Mouse (Mus musculus) midbrain, embryonic 16.5 days (tissue): ENCODE results near the gene Rhoh. TPM values are rescaled to one million over a fixed set of nuclear protein-coding genes. Genes with fewer than 3 reads are reported as not detected.

ENCODE experiments used
- ATAC-seq: fragments of 200-750 bp; cut with Nextera tagmentation; 2 replicates; pipeline ENCODE4 v1.8.0; 2017; ENCODE audit warnings: moderate TSS enrichment
- H3K27ac ChIP-seq: fragments of 300-500 bp; sonication (generic); 2 replicates; pipeline ENCODE4 v1.5.1; 2014; ENCODE audit warnings: mild to moderate bottlenecking, low read length, mixed read lengths
- H3K27me3 ChIP-seq: fragments of 300-500 bp; sonication (generic); 2 replicates; pipeline ENCODE4 v1.6.1; 2014; ENCODE audit warnings: low read depth, low read length, mixed read lengths; ENCODE audit not compliant: control insufficient read depth, insufficient read depth
- H3K36me3 ChIP-seq: fragments of 300-500 bp; sonication (generic); 2 replicates; pipeline ENCODE4 v1.6.1; 2014; ENCODE audit warnings: mild to moderate bottlenecking, low read length, moderate library complexity, mixed read lengths; ENCODE audit not compliant: control insufficient read depth, insufficient read depth
- H3K4me1 ChIP-seq: fragments of 300-500 bp; sonication (generic); 2 replicates; pipeline ENCODE4 v1.6.1; 2014; ENCODE audit warnings: mild to moderate bottlenecking, low read length, mixed read lengths; ENCODE audit not compliant: control insufficient read depth, insufficient read depth
- H3K4me2 ChIP-seq: fragments of 300-500 bp; sonication (generic); 2 replicates; pipeline ENCODE4 v1.6.1; 2014; ENCODE audit warnings: mild to moderate bottlenecking, low read length, mixed read lengths
- H3K4me3 ChIP-seq: fragments of 300-500 bp; sonication (generic); 2 replicates; pipeline ENCODE4 v1.5.1; 2014; ENCODE audit warnings: low read depth, mild to moderate bottlenecking, low read length, moderate library complexity, mixed read lengths
- H3K9ac ChIP-seq: fragments of 300-500 bp; sonication (generic); 2 replicates; pipeline ENCODE4 v1.6.1; 2014; ENCODE audit warnings: low read depth, low read length, mixed read lengths
- H3K9me3 ChIP-seq: fragments of 300-500 bp; sonication (generic); replicated peaks from 2 replicates; pipeline ENCODE4 v1.6.1; 2014; ENCODE audit warnings: mild to moderate bottlenecking, low read length, mixed read lengths; ENCODE audit not compliant: control insufficient read depth, poor library complexity, severe bottlenecking
- WGBS: fragments of 180-500 bp; shearing (Covaris S2); extraction: QIAGEN DNeasy Blood & Tissue Kit; methylation state at CpG from one replicate; pipeline ENCODE4 v1.1.7; 2014; 5-methylcytosine and 5-hydroxymethylcytosine counted together
- polyA plus RNA-seq: library from polyadenylated mRNA; unstranded; fragments of >200 nt; fragmentation: Nextera tagmentation; extraction: Ambion mirVana; gene quantifications from 2 replicates; pipeline ENCODE4 v1.2.1, GENCODE M21; 2015

Gene Rhoh
- 0.34 and 0.73 TPM in 2 replicates for polyA plus RNA-seq

GRCm38 (mm10) chr5:65861154-65861944 is at the start of gene Rhoh:
TSS of gene Rhoh (plus strand) at chr5:65861213.
- H3K4me3 ChIP-seq = no peak within 1 kb of the TSS
- no peaks in the 10 kb centered on the region for H3K36me3 ChIP-seq
- no peak within 1 kb of the TSS for H3K27ac ChIP-seq
- no peak for ATAC-seq
- no peak within 1 kb of the TSS for H3K4me2 ChIP-seq
- no peaks in the 10 kb centered on the region for H3K4me1 ChIP-seq
- H3K9ac ChIP-seq = no peak within 1 kb of the TSS
- no peaks in the 10 kb centered on the region for H3K9me3 ChIP-seq
- no peaks in the 10 kb centered on the region for H3K27me3 ChIP-seq
- 87% methylated on average over 10 of the region's 10 CpGs for WGBS

- H3K4me1 ChIP-seq = no peaks in the 10 kb centered on the region
- ATAC-seq = no peak
- 69% methylated on average over 5 of the region's 5 CpGs for WGBS
- no peak overlapping the region for H3K4me2 ChIP-seq
- H3K27me3 ChIP-seq = no peaks in the 10 kb centered on the region
- H3K27ac ChIP-seq = no peak overlapping the region
- H3K4me3 ChIP-seq = no peak overlapping the region
- H3K9me3 ChIP-seq = no peaks in the 10 kb centered on the region
- H3K9ac ChIP-seq = no peak overlapping the region
- H3K36me3 ChIP-seq = peaks cover 28% of the 10 kb centered on the region
Measured at GRCm38 (mm10) chr5:65823601-65824133, 37.3 kb upstream of the Rhoh start.

GRCm38 (mm10) chr5:65826476-65826875 is 34.5 kb upstream of the Rhoh start:
- Histone ChIP-seq H3K4me3 (no peak overlapping the region), H3K36me3 (peaks cover 18% of the 10 kb centered on the region), H3K4me1 (no peaks in the 10 kb centered on the region), H3K9me3 (no peaks in the 10 kb centered on the region), H3K9ac (no peak overlapping the region), H3K4me2 (no peak overlapping the region), H3K27me3 (no peaks in the 10 kb centered on the region), H3K27ac (no peak overlapping the region)
- ATAC-seq = no peak
- WGBS = 98% methylated on average over 4 of the region's 4 CpGs

GRCm38 (mm10) chr5:65827102-65827501 is 33.9 kb upstream of the Rhoh start:
- no peak overlapping the region for H3K4me2 ChIP-seq
- no peak overlapping the region for H3K27ac ChIP-seq
- 91% methylated on average over 8 of the region's 8 CpGs for WGBS
- H3K4me3 ChIP-seq = no peak overlapping the region
- ATAC-seq = no peak
- H3K9me3 ChIP-seq = no peaks in the 10 kb centered on the region
- H3K4me1 ChIP-seq = no peaks in the 10 kb centered on the region
- H3K27me3 ChIP-seq = no peaks in the 10 kb centered on the region
- no peak overlapping the region for H3K9ac ChIP-seq
- H3K36me3 ChIP-seq = peaks cover 14% of the 10 kb centered on the region

- no peaks in the 10 kb centered on the region for H3K4me1 ChIP-seq
- no peak for ATAC-seq
- WGBS = 97% methylated on average over 5 of the region's 5 CpGs
- H3K4me2 ChIP-seq = no peak overlapping the region
- H3K27ac ChIP-seq = no peak overlapping the region
- no peaks in the 10 kb centered on the region for H3K27me3 ChIP-seq
- no peak overlapping the region for H3K9ac ChIP-seq
- H3K9me3 ChIP-seq = no peaks in the 10 kb centered on the region
- H3K36me3 ChIP-seq = peaks cover 7% of the 10 kb centered on the region
- no peak overlapping the region for H3K4me3 ChIP-seq
Measured at GRCm38 (mm10) chr5:65828261-65828660, 32.8 kb upstream of the Rhoh start.

- Histone ChIP-seq H3K9ac (no peak overlapping the region), H3K4me2 (no peak overlapping the region), H3K4me3 (no peak overlapping the region), H3K4me1 (no peaks in the 10 kb centered on the region), H3K27me3 (no peaks in the 10 kb centered on the region), H3K9me3 (no peaks in the 10 kb centered on the region), H3K27ac (no peak overlapping the region), H3K36me3 (peaks cover 7% of the 10 kb centered on the region)
- ATAC-seq = no peak
- WGBS = 80% methylated on average over 2 of the region's 2 CpGs
Measured at GRCm38 (mm10) chr5:65829059-65829458, 32.0 kb upstream of the Rhoh start.

GRCm38 (mm10) chr5:65831917-65832618 is 28.9 kb upstream of the Rhoh start:
- no peaks in the 10 kb centered on the region for H3K9me3 ChIP-seq
- no peaks in the 10 kb centered on the region for H3K36me3 ChIP-seq
- H3K27me3 ChIP-seq = no peaks in the 10 kb centered on the region
- no peak overlapping the region for H3K9ac ChIP-seq
- no peaks in the 10 kb centered on the region for H3K4me1 ChIP-seq
- no peak for ATAC-seq
- H3K4me2 ChIP-seq = no peak overlapping the region
- no peak overlapping the region for H3K4me3 ChIP-seq
- H3K27ac ChIP-seq = no peak overlapping the region
- 86% methylated on average over 11 of the region's 11 CpGs for WGBS

- no peak overlapping the region for H3K4me3 ChIP-seq
- no peak overlapping the region for H3K27ac ChIP-seq
- no peak for ATAC-seq
- no peak overlapping the region for H3K4me2 ChIP-seq
- H3K4me1 ChIP-seq = no peaks in the 10 kb centered on the region
- 85% methylated on average over 3 of the region's 3 CpGs for WGBS
- no peaks in the 10 kb centered on the region for H3K36me3 ChIP-seq
- no peaks in the 10 kb centered on the region for H3K27me3 ChIP-seq
- no peak overlapping the region for H3K9ac ChIP-seq
- no peaks in the 10 kb centered on the region for H3K9me3 ChIP-seq
Measured at GRCm38 (mm10) chr5:65833092-65833491, 27.9 kb upstream of the Rhoh start.
